Mouse (Mus musculus) liver, adult 2 months (tissue): ENCODE measurements around the gene Lrrc1. TPM values are rescaled to one million over a fixed set of nuclear protein-coding genes. Genes with fewer than 3 reads are reported as not detected.

Source experiments
- DNase-seq: peaks from one replicate; pipeline ENCODE4 v3.0.0-alpha.2; 2011; ENCODE audit warnings: low read depth, low spot score; ENCODE audit errors: extremely low read depth
- H3K27ac ChIP-seq: fragments of 200-500 bp; replicated peaks from 2 replicates; pipeline ENCODE4 v1.5.1; 2012; ENCODE audit warnings: low read depth, mild to moderate bottlenecking, control low read depth, inconsistent platforms, low read length; ENCODE audit not compliant: insufficient read depth
- H3K27me3 ChIP-seq: fragments of 200-500 bp; 2 replicates; pipeline ENCODE4 v1.6.1; 2012; ENCODE audit warnings: mild to moderate bottlenecking, moderate library complexity, low read length, inconsistent platforms; ENCODE audit not compliant: control insufficient read depth, insufficient read depth
- H3K36me3 ChIP-seq: fragments of 200-500 bp; 2 replicates; pipeline ENCODE4 v1.6.1; 2012; ENCODE audit warnings: low read length, inconsistent platforms; ENCODE audit not compliant: control insufficient read depth, insufficient read depth
- H3K4me1 ChIP-seq: fragments of 200-500 bp; 2 replicates; pipeline ENCODE4 v1.6.1; 2011; ENCODE audit warnings: low read length; ENCODE audit not compliant: control insufficient read depth, insufficient read depth
- H3K4me3 ChIP-seq: fragments of 200-500 bp; 2 replicates; pipeline ENCODE4 v1.5.1; 2011; ENCODE audit warnings: low read depth, mild to moderate bottlenecking, control low read depth, low read length, moderate library complexity; ENCODE audit not compliant: insufficient read depth
- H3K79me2 ChIP-seq: fragments of 200-500 bp; 2 replicates; pipeline ENCODE4 v1.6.1; 2012; ENCODE audit warnings: inconsistent platforms, mild to moderate bottlenecking, low read length, moderate library complexity; ENCODE audit not compliant: control insufficient read depth, insufficient read depth
- H3K9ac ChIP-seq: fragments of 200-500 bp; 2 replicates; pipeline ENCODE4 v1.6.1; 2012; ENCODE audit warnings: low read depth, mild to moderate bottlenecking, control low read depth, inconsistent platforms, low read length
- CTCF ChIP-seq: fragments of 200-500 bp; IDR thresholded peaks from 2 replicates; pipeline ENCODE4 v1.5.1; 2011; ENCODE audit warnings: low read depth, low read length, control low read depth
- POLR2A ChIP-seq: fragments of 200-500 bp; IDR thresholded peaks from 2 replicates; pipeline ENCODE4 v1.6.1; 2011; ENCODE audit warnings: low read length, control low read depth; ENCODE audit not compliant: insufficient read depth; ENCODE audit errors: extremely low read depth
- WGBS: fragments of 180-500 bp; shearing (Covaris S2); methylation state at CpG from one replicate; pipeline ENCODE4 v1.1.7; 2018; 5-methylcytosine and 5-hydroxymethylcytosine counted together
- polyA plus RNA-seq: library from polyadenylated mRNA; depleted of rRNA; stranded (reverse); fragments of >200 nt; gene quantifications from 2 replicates; pipeline ENCODE4 v1.2.3, GENCODE M21; 2012
- total RNA-seq: library from RNA; depleted of rRNA; stranded (reverse); fragments of >200 nt; gene quantifications from 2 replicates; pipeline ENCODE4 v1.2.3, GENCODE M21; 2014

Lrrc1 gene
- total and polyA plus RNA-seq, 2 experiments: 0.40 to 1.4 TPM

GRCm38 (mm10) chr9:77527170-77527569, 17.5 kb downstream of the Lrrc1 start:
- no peak overlapping the region for H3K27ac ChIP-seq
- no peaks in the 10 kb centered on the region for H3K36me3 ChIP-seq
- DNase-seq: no peak
- no peak overlapping the region for H3K4me3 ChIP-seq
- H3K27me3 ChIP-seq: no peaks in the 10 kb centered on the region
- TF ChIP-seq CTCF (no peak), POLR2A (no peak)
- H3K9ac ChIP-seq: no peak overlapping the region
- H3K4me1 ChIP-seq: no peaks in the 10 kb centered on the region; the same call in 1 of the 2 replicates
- no peaks in the 10 kb centered on the region for H3K79me2 ChIP-seq
- 78% methylated on average over 6 of the region's 6 CpGs for WGBS

GRCm38 (mm10) chr9:77526715-77527114, 18.0 kb downstream of the Lrrc1 start:
- Histone ChIP-seq H3K27ac (no peak overlapping the region), H3K4me3 (no peak overlapping the region), H3K4me1 (no peaks in the 10 kb centered on the region; the same call in 1 of the 2 replicates), H3K27me3 (no peaks in the 10 kb centered on the region), H3K79me2 (no peaks in the 10 kb centered on the region), H3K9ac (no peak overlapping the region), H3K36me3 (no peaks in the 10 kb centered on the region)
- TF ChIP-seq POLR2A (no peak), CTCF (no peak)
- 16% methylated on average over 2 of the region's 2 CpGs for WGBS
- DNase-seq: no peak

- no peaks in the 10 kb centered on the region; the same call in 1 of the 2 replicates for H3K4me1 ChIP-seq
- TF ChIP-seq POLR2A (no peak), CTCF (no peak)
- WGBS: 94% methylated on average over 16 of the region's 16 CpGs
- H3K27me3 ChIP-seq: no peaks in the 10 kb centered on the region
- no peak for DNase-seq
- H3K4me3 ChIP-seq: no peak overlapping the region
- H3K27ac ChIP-seq: no peak overlapping the region
- H3K9ac ChIP-seq: no peak overlapping the region
- H3K36me3 ChIP-seq: no peaks in the 10 kb centered on the region
- H3K79me2 ChIP-seq: no peaks in the 10 kb centered on the region
Observed at GRCm38 (mm10) chr9:77525595-77526295, 18.9 kb downstream of the Lrrc1 start.

GRCm38 (mm10) chr9:77523793-77524192, 20.9 kb downstream of the Lrrc1 start:
- 97% methylated on average over 4 of the region's 4 CpGs for WGBS
- H3K4me3 ChIP-seq: no peak overlapping the region
- H3K9ac ChIP-seq: no peak overlapping the region
- H3K36me3 ChIP-seq: no peaks in the 10 kb centered on the region
- no peak for TF ChIP-seq POLR2A
- no peak for TF ChIP-seq CTCF
- no peaks in the 10 kb centered on the region for H3K4me1 ChIP-seq
- H3K27ac ChIP-seq: no peak overlapping the region
- no peak for DNase-seq
- H3K79me2 ChIP-seq: no peaks in the 10 kb centered on the region
- no peaks in the 10 kb centered on the region; the same call in 1 of the 2 replicates for H3K27me3 ChIP-seq

- H3K79me2 ChIP-seq: no peaks in the 10 kb centered on the region
- H3K9ac ChIP-seq: no peak overlapping the region
- no peaks in the 10 kb centered on the region; the same call in 1 of the 2 replicates for H3K27me3 ChIP-seq
- 89% methylated on average over 3 of the region's 3 CpGs for WGBS
- no peak overlapping the region for H3K27ac ChIP-seq
- TF ChIP-seq POLR2A (no peak), CTCF (no peak)
- DNase-seq: no peak
- H3K4me1 ChIP-seq: no peaks in the 10 kb centered on the region
- H3K36me3 ChIP-seq: no peaks in the 10 kb centered on the region
- no peak overlapping the region for H3K4me3 ChIP-seq
Observed at GRCm38 (mm10) chr9:77522476-77522875, 22.2 kb downstream of the Lrrc1 start.

GRCm38 (mm10) chr9:77519198-77519597, 25.5 kb downstream of the Lrrc1 start:
- WGBS: 75% methylated on average over 2 of the region's 2 CpGs
- no peak overlapping the region for H3K9ac ChIP-seq
- H3K4me1 ChIP-seq: no peaks in the 10 kb centered on the region
- no peaks in the 10 kb centered on the region for H3K36me3 ChIP-seq
- no peak for TF ChIP-seq POLR2A
- TF ChIP-seq CTCF: no peak
- H3K79me2 ChIP-seq: no peaks in the 10 kb centered on the region
- no peak for DNase-seq
- H3K4me3 ChIP-seq: no peak overlapping the region
- H3K27me3 ChIP-seq: no peaks in the 10 kb centered on the region; the same call in 1 of the 2 replicates
- no peak overlapping the region for H3K27ac ChIP-seq
